19 mouse cellular contexts compared by ENCODE assay signal in the genomic region with DNA sequence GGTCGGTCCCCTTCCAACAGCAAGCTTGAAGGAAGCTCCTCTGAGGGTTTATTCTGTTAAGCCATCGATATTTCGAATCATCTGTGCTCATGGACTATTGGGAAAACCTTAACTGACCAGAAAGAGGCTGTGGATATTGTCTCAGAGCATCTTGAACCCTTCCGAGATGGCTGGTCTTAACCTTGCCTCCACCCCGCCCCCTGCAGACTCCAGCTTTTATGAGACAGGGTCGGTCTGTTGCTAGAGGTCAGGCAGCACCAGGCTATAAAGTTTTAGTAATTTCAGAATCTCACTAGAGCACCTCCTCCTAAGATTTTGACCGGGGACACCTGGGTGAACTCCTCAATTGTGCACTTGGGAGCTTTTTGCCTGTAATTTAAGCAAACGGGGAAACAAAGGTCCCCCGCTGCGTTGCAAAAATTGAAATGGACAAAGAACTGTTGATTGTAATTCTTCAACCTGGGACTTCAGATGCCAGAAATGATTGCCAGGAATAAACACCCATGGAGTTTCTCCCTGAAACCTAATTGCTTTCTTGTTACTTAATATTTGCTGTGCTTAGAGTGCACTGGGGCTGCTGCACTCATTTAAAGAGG. TPM values are rescaled to one million over a fixed set of nuclear protein-coding genes. Genes with fewer than 3 reads are reported as not detected.
DNase-seq lines count a peak whose midpoint lies in the region; ATAC-seq lines count a peak whose summit lies in the region.
"Had no signal": no experiment of that assay in that cellular context is flagged by ENCODE, and none has a peak within 500 bp of the region (broad histone marks: within the 10 kb centered on the region; RNA-seq: fewer than 3 reads in every experiment).

No protein-coding gene starts in this region.

- WGBS in hindbrain, embryonic 13.5 days = 13% methylated on average over 10 of the region's 10 CpGs
- 8% methylated on average over 10 of the region's 10 CpGs for WGBS in hindbrain, embryonic 16.5 days
- 10% methylated on average over 10 of the region's 10 CpGs for WGBS in midbrain, embryonic 10.5 days
- 5% methylated on average over 10 of the region's 10 CpGs for WGBS in midbrain, embryonic 11.5 days
- WGBS in hindbrain, embryonic 15.5 days = 17% methylated on average over 10 of the region's 10 CpGs

- DNase-seq in midbrain, embryonic 10.5 days (ENCODE audit: low spot score) = no peak
- DNase-seq in midbrain, embryonic 11.5 days (ENCODE audit: low spot score, missing footprints) = no peak
- peak; percentile 30 for DNase-seq in retina, embryonic 14.5 days (ENCODE audit: low spot score)
- no peak for DNase-seq in adrenal gland, postnatal 36 days
- DNase-seq: cerebellum, adult 2 months; heart, adult 18-20 months; right cerebral cortex, postnatal 25 days had no signal

- H3K27ac ChIP-seq in hindbrain, embryonic 13.5 days = 0 out of 2 replicates have a peak overlapping the region, but pooled peaks have one; percentile 4
- H3K27ac ChIP-seq in hindbrain, embryonic 16.5 days (ENCODE audit: low read depth, low read length) = no peak overlapping the region
- H3K27ac ChIP-seq in midbrain, embryonic 10.5 days (replicated peaks) = peak overlapping the region; percentile 13
- H3K27ac ChIP-seq in midbrain, embryonic 11.5 days (ENCODE audit: low read depth, low read length) = no peak overlapping the region
- H3K27ac ChIP-seq in hindbrain, embryonic 15.5 days (replicated peaks) = 0 out of 2 replicates have a peak overlapping the region, but pooled peaks have one; percentile 12
- H3K27ac ChIP-seq: liver, embryonic 14.5 days had no signal

- H3K36me3 ChIP-seq in hindbrain, embryonic 13.5 days = no peaks in the 10 kb centered on the region
- no peaks in the 10 kb centered on the region for H3K36me3 ChIP-seq in hindbrain, embryonic 16.5 days (ENCODE audit: control insufficient read depth, insufficient read depth, low read length)
- no peaks in the 10 kb centered on the region for H3K36me3 ChIP-seq in midbrain, embryonic 10.5 days
- no peaks in the 10 kb centered on the region for H3K36me3 ChIP-seq in midbrain, embryonic 11.5 days (ENCODE audit: control insufficient read depth, insufficient read depth, low read length)
- no peaks in the 10 kb centered on the region for H3K36me3 ChIP-seq in hindbrain, embryonic 15.5 days

- ATAC-seq in hindbrain, embryonic 13.5 days (ENCODE audit: low FRiP score) = no peak
- ATAC-seq in hindbrain, embryonic 16.5 days = no peak
- no peak for ATAC-seq in midbrain, embryonic 11.5 days (ENCODE audit: low FRiP score)
- ATAC-seq in hindbrain, embryonic 15.5 days (ENCODE audit: low FRiP score, low read depth) = peak; percentile 54; the same call in 1 of the 2 replicates
- ATAC-seq: CD4-positive, CD25-positive, alpha-beta regulatory T cell, adult 4 months; intestine, embryonic 16.5 days had no signal

- H3K9ac ChIP-seq in hindbrain, embryonic 13.5 days = no peak overlapping the region
- H3K9ac ChIP-seq in hindbrain, embryonic 16.5 days (ENCODE audit: low read depth, low read length) = no peak overlapping the region
- no peak overlapping the region for H3K9ac ChIP-seq in midbrain, embryonic 11.5 days (ENCODE audit: low read length)
- H3K9ac ChIP-seq in hindbrain, embryonic 15.5 days = no peak overlapping the region
- H3K9ac ChIP-seq: liver, embryonic 14.5 days had no signal

- no peak overlapping the region for H3K4me3 ChIP-seq in hindbrain, embryonic 13.5 days
- no peak overlapping the region for H3K4me3 ChIP-seq in hindbrain, embryonic 16.5 days (ENCODE audit: low read length)
- H3K4me3 ChIP-seq in midbrain, embryonic 10.5 days = peak overlapping the region; percentile 0; the same call in 1 of the 2 replicates
- H3K4me3 ChIP-seq in midbrain, embryonic 11.5 days (ENCODE audit: low read depth, low read length) = no peak overlapping the region
- no peak overlapping the region for H3K4me3 ChIP-seq in hindbrain, embryonic 15.5 days

- H3K9me3 ChIP-seq in hindbrain, embryonic 13.5 days = no peaks in the 10 kb centered on the region
- no peaks in the 10 kb centered on the region for H3K9me3 ChIP-seq in hindbrain, embryonic 16.5 days (ENCODE audit: control insufficient read depth, low read length)
- no peaks in the 10 kb centered on the region for H3K9me3 ChIP-seq in midbrain, embryonic 10.5 days (replicated peaks)
- no peaks in the 10 kb centered on the region for H3K9me3 ChIP-seq in midbrain, embryonic 11.5 days (ENCODE audit: control insufficient read depth, low read length)
- H3K9me3 ChIP-seq in hindbrain, embryonic 15.5 days = no peaks in the 10 kb centered on the region

- no peaks in the 10 kb centered on the region for H3K27me3 ChIP-seq in hindbrain, embryonic 13.5 days
- no peaks in the 10 kb centered on the region; the same call in 1 of the 2 replicates for H3K27me3 ChIP-seq in hindbrain, embryonic 16.5 days (replicated peaks; ENCODE audit: control insufficient read depth, insufficient read depth, low read length)
- H3K27me3 ChIP-seq in midbrain, embryonic 10.5 days (ENCODE audit: low read depth, poor library complexity, severe bottlenecking) = no peaks in the 10 kb centered on the region
- no peaks in the 10 kb centered on the region for H3K27me3 ChIP-seq in midbrain, embryonic 11.5 days (ENCODE audit: control insufficient read depth, insufficient read depth, low read length)
- H3K27me3 ChIP-seq in hindbrain, embryonic 15.5 days = no peaks in the 10 kb centered on the region

- H3K4me1 ChIP-seq in hindbrain, embryonic 13.5 days (replicated peaks) = peaks cover 21% of the 10 kb centered on the region
- no peaks in the 10 kb centered on the region for H3K4me1 ChIP-seq in hindbrain, embryonic 16.5 days (ENCODE audit: control insufficient read depth, insufficient read depth, low read depth, low read length)
- H3K4me1 ChIP-seq in midbrain, embryonic 10.5 days = peaks cover 24% of the 10 kb centered on the region
- H3K4me1 ChIP-seq in midbrain, embryonic 11.5 days (ENCODE audit: control insufficient read depth, insufficient read depth, low read length) = peaks cover 8% of the 10 kb centered on the region; the same call in 1 of the 2 replicates
- peaks cover 21% of the 10 kb centered on the region for H3K4me1 ChIP-seq in hindbrain, embryonic 15.5 days (replicated peaks)

- H3K4me2 ChIP-seq in hindbrain, embryonic 13.5 days = no peak overlapping the region
- H3K4me2 ChIP-seq in hindbrain, embryonic 16.5 days (ENCODE audit: low read length) = no peak overlapping the region
- H3K4me2 ChIP-seq in midbrain, embryonic 11.5 days = no peak overlapping the region
- no peak overlapping the region for H3K4me2 ChIP-seq in hindbrain, embryonic 15.5 days

RNA-seq across cellular contexts. Expression of a gene that starts 8.4 kb away (rescaled TPM):
- not detected in 2 replicates for polyA plus RNA-seq in hindbrain, embryonic 13.5 days (2015; fragmentation: Nextera tagmentation; extraction: Ambion mirVana)
- polyA plus RNA-seq in hindbrain, embryonic 16.5 days (2015; fragmentation: Nextera tagmentation; extraction: Ambion mirVana) = not detected in 2 replicates
- not detected in 2 replicates for polyA plus RNA-seq in midbrain, embryonic 10.5 days (2016; fragmentation: Nextera tagmentation; extraction: Ambion mirVana)
- not detected in 2 replicates for polyA plus RNA-seq in midbrain, embryonic 11.5 days (2014; fragmentation: Nextera tagmentation; extraction: Ambion mirVana)
- polyA plus RNA-seq in hindbrain, embryonic 15.5 days (2015; fragmentation: Nextera tagmentation; extraction: Ambion mirVana) = not detected in 2 replicates
- not detected for total RNA-seq in adrenal gland, postnatal 36 days (2021)
- total RNA-seq: adrenal gland, adult 18-20 months; heart, adult 18-20 months; layer of hippocampus, postnatal 10 days; left cerebral cortex, postnatal 25 days; megakaryocyte progenitor cell, adult 5-6 weeks had no signal
- polyA plus RNA-seq: CD4-positive, CD25-positive, alpha-beta regulatory T cell, adult 4 months; cerebellum, adult 2 months; heart, postnatal 0 days; intestine, embryonic 16.5 days; liver, embryonic 14.5 days; thymus, postnatal 0 days had no signal

Comparison
In these comparisons a context has a peak if more than half of its experiments do, and no peak if none do; other contexts are left out.
1. H3K27ac ChIP-seq: peak in hindbrain, embryonic 13.5 days (single experiment), midbrain, embryonic 10.5 days (single experiment) and hindbrain, embryonic 15.5 days (single experiment); none in hindbrain, embryonic 16.5 days (single experiment) and midbrain, embryonic 11.5 days (single experiment).